Mouse (Mus musculus): ENCODE measurements around the gene Ppef2. TPM values are rescaled to one million over a fixed set of nuclear protein-coding genes. Genes with fewer than 3 reads are reported as not detected.

Ppef2 gene
- polyA plus RNA-seq, 1 experiment from 2014 or later = 0.06 TPM

GRCm38 (mm10) chr5:92270496-92270895, 14.4 kb upstream of the Ppef2 start:
- Histone ChIP-seq H3K4me3 (replicated peaks) (no peak overlapping the region), H3K9me3 (replicated peaks) (no peaks in the 10 kb centered on the region), H3K4me1 (replicated peaks) (no peaks in the 10 kb centered on the region), H3K36me3 (replicated peaks) (no peaks in the 10 kb centered on the region), H3K27ac (replicated peaks) (no peak overlapping the region), H3K4me2 (no peak overlapping the region), H3K27me3 (peaks cover 17% of the 10 kb centered on the region), H3K9ac (no peak overlapping the region)
- ATAC-seq (ENCODE audit: insufficient read depth) = no peak
- 50% methylated on average over 7 of the region's 7 CpGs for WGBS (ENCODE audit: insufficient replicate concordance)

GRCm38 (mm10) chr5:92263761-92264359, 7.8 kb upstream of the Ppef2 start:
- H3K27me3 ChIP-seq = peaks cover 12% of the 10 kb centered on the region
- no peak overlapping the region for H3K27ac ChIP-seq (replicated peaks)
- H3K4me3 ChIP-seq (replicated peaks) = no peak overlapping the region
- no peaks in the 10 kb centered on the region for H3K36me3 ChIP-seq (replicated peaks)
- no peaks in the 10 kb centered on the region for H3K9me3 ChIP-seq (replicated peaks)
- H3K4me2 ChIP-seq = no peak overlapping the region
- ATAC-seq (ENCODE audit: insufficient read depth) = no peak
- no peaks in the 10 kb centered on the region for H3K4me1 ChIP-seq (replicated peaks)
- WGBS (ENCODE audit: insufficient replicate concordance) = 57% methylated on average over 4 of the region's 4 CpGs
- H3K9ac ChIP-seq = no peak overlapping the region

GRCm38 (mm10) chr5:92262646-92263045, 6.6 kb upstream of the Ppef2 start:
- Histone ChIP-seq H3K9me3 (replicated peaks) (no peaks in the 10 kb centered on the region), H3K27ac (replicated peaks) (no peak overlapping the region), H3K4me2 (no peak overlapping the region), H3K4me3 (replicated peaks) (no peak overlapping the region), H3K27me3 (peaks cover 19% of the 10 kb centered on the region), H3K36me3 (replicated peaks) (no peaks in the 10 kb centered on the region), H3K9ac (no peak overlapping the region), H3K4me1 (replicated peaks) (no peaks in the 10 kb centered on the region)
- ATAC-seq (ENCODE audit: insufficient read depth) = no peak
- WGBS (ENCODE audit: insufficient replicate concordance) = 60% methylated on average over 8 of the region's 8 CpGs

- no peaks in the 10 kb centered on the region for H3K36me3 ChIP-seq (replicated peaks)
- WGBS (ENCODE audit: insufficient replicate concordance) = 28% methylated on average over 6 of the region's 6 CpGs
- ATAC-seq (ENCODE audit: insufficient read depth) = no peak
- peaks cover 62% of the 10 kb centered on the region for H3K27me3 ChIP-seq
- H3K4me2 ChIP-seq = no peak overlapping the region
- no peaks in the 10 kb centered on the region for H3K4me1 ChIP-seq (replicated peaks)
- H3K27ac ChIP-seq (replicated peaks) = no peak overlapping the region
- no peak overlapping the region for H3K4me3 ChIP-seq (replicated peaks)
- no peaks in the 10 kb centered on the region for H3K9me3 ChIP-seq (replicated peaks)
- H3K9ac ChIP-seq = no peak overlapping the region
Observed at GRCm38 (mm10) chr5:92254476-92254875, 1.6 kb downstream of the Ppef2 start.

GRCm38 (mm10) chr5:92252797-92253343, 3.2 kb downstream of the Ppef2 start:
- H3K4me2 ChIP-seq = no peak overlapping the region
- no peaks in the 10 kb centered on the region for H3K9me3 ChIP-seq (replicated peaks)
- H3K27me3 ChIP-seq = peaks cover 63% of the 10 kb centered on the region
- no peaks in the 10 kb centered on the region for H3K36me3 ChIP-seq (replicated peaks)
- 27% methylated on average over 18 of the region's 18 CpGs for WGBS (ENCODE audit: insufficient replicate concordance)
- no peak for ATAC-seq (ENCODE audit: insufficient read depth)
- H3K4me1 ChIP-seq (replicated peaks) = no peaks in the 10 kb centered on the region
- no peak overlapping the region for H3K4me3 ChIP-seq (replicated peaks)
- H3K9ac ChIP-seq = no peak overlapping the region
- no peak overlapping the region for H3K27ac ChIP-seq (replicated peaks)

GRCm38 (mm10) chr5:92252031-92252430, 4.0 kb downstream of the Ppef2 start:
- H3K9me3 ChIP-seq (replicated peaks) = no peaks in the 10 kb centered on the region
- no peak overlapping the region for H3K4me3 ChIP-seq (replicated peaks)
- ATAC-seq (ENCODE audit: insufficient read depth) = no peak
- H3K4me2 ChIP-seq = no peak overlapping the region
- no peaks in the 10 kb centered on the region for H3K4me1 ChIP-seq (replicated peaks)
- 73% methylated on average over 6 of the region's 6 CpGs for WGBS (ENCODE audit: insufficient replicate concordance)
- no peak overlapping the region for H3K9ac ChIP-seq
- peaks cover 61% of the 10 kb centered on the region for H3K27me3 ChIP-seq
- H3K36me3 ChIP-seq (replicated peaks) = no peaks in the 10 kb centered on the region
- H3K27ac ChIP-seq (replicated peaks) = no peak overlapping the region

- WGBS (ENCODE audit: insufficient replicate concordance) = 55% methylated on average over 11 of the region's 11 CpGs
- ATAC-seq (ENCODE audit: insufficient read depth) = no peak
- H3K27me3 ChIP-seq = peaks cover 53% of the 10 kb centered on the region
- H3K9me3 ChIP-seq (replicated peaks) = no peaks in the 10 kb centered on the region
- H3K4me1 ChIP-seq (replicated peaks) = no peaks in the 10 kb centered on the region
- no peak overlapping the region for H3K4me2 ChIP-seq
- H3K4me3 ChIP-seq (replicated peaks) = no peak overlapping the region
- no peak overlapping the region for H3K27ac ChIP-seq (replicated peaks)
- no peaks in the 10 kb centered on the region for H3K36me3 ChIP-seq (replicated peaks)
- no peak overlapping the region for H3K9ac ChIP-seq
Observed at GRCm38 (mm10) chr5:92248614-92249013, 7.5 kb downstream of the Ppef2 start.

- Histone ChIP-seq H3K9ac (no peak overlapping the region), H3K4me3 (replicated peaks) (no peak overlapping the region), H3K4me1 (replicated peaks) (no peaks in the 10 kb centered on the region), H3K36me3 (replicated peaks) (no peaks in the 10 kb centered on the region), H3K9me3 (replicated peaks) (no peaks in the 10 kb centered on the region), H3K27ac (replicated peaks) (no peak overlapping the region), H3K4me2 (no peak overlapping the region), H3K27me3 (peaks cover 59% of the 10 kb centered on the region)
- no peak for ATAC-seq (ENCODE audit: insufficient read depth)
- WGBS (ENCODE audit: insufficient replicate concordance) = 13% methylated on average over 9 of the region's 9 CpGs
Observed at GRCm38 (mm10) chr5:92245483-92245882, 10.6 kb downstream of the Ppef2 start.

- no peak overlapping the region for H3K4me3 ChIP-seq (replicated peaks)
- H3K9me3 ChIP-seq (replicated peaks) = no peaks in the 10 kb centered on the region
- H3K27me3 ChIP-seq = peaks cover 60% of the 10 kb centered on the region
- no peak overlapping the region for H3K27ac ChIP-seq (replicated peaks)
- no peak overlapping the region for H3K4me2 ChIP-seq
- no peaks in the 10 kb centered on the region for H3K4me1 ChIP-seq (replicated peaks)
- H3K9ac ChIP-seq = no peak overlapping the region
- ATAC-seq (ENCODE audit: insufficient read depth) = no peak
- no peaks in the 10 kb centered on the region for H3K36me3 ChIP-seq (replicated peaks)
- 80% methylated on average over 2 of the region's 2 CpGs for WGBS (ENCODE audit: insufficient replicate concordance)
Observed at GRCm38 (mm10) chr5:92244900-92245299, 11.2 kb downstream of the Ppef2 start.

GRCm38 (mm10) chr5:92240769-92241168, 15.3 kb downstream of the Ppef2 start:
- Histone ChIP-seq H3K27me3 (peaks cover 57% of the 10 kb centered on the region), H3K4me3 (replicated peaks) (no peak overlapping the region), H3K27ac (replicated peaks) (no peak overlapping the region), H3K4me1 (replicated peaks) (no peaks in the 10 kb centered on the region), H3K9me3 (replicated peaks) (no peaks in the 10 kb centered on the region), H3K9ac (no peak overlapping the region), H3K36me3 (replicated peaks) (no peaks in the 10 kb centered on the region), H3K4me2 (no peak overlapping the region)
- 71% methylated on average over 12 of the region's 12 CpGs for WGBS (ENCODE audit: insufficient replicate concordance)
- no peak for ATAC-seq (ENCODE audit: insufficient read depth)

- 37% methylated on average over 29 of the region's 29 CpGs for WGBS (ENCODE audit: insufficient replicate concordance)
- Histone ChIP-seq H3K4me2 (no peak overlapping the region), H3K27me3 (peaks cover 50% of the 10 kb centered on the region), H3K9me3 (replicated peaks) (no peaks in the 10 kb centered on the region), H3K9ac (no peak overlapping the region), H3K27ac (replicated peaks) (no peak overlapping the region), H3K4me1 (replicated peaks) (no peaks in the 10 kb centered on the region), H3K4me3 (replicated peaks) (no peak overlapping the region), H3K36me3 (replicated peaks) (no peaks in the 10 kb centered on the region)
- no peak for ATAC-seq (ENCODE audit: insufficient read depth)
Observed at GRCm38 (mm10) chr5:92239333-92240232, 16.5 kb downstream of the Ppef2 start.

All from liver, embryonic 15.5 days (tissue).